Mouse (Mus musculus): ENCODE measurements around the gene Atp5g1. TPM values are rescaled to one million over a fixed set of nuclear protein-coding genes. Genes with fewer than 3 reads are reported as not detected.
A peak's percentile ranks its signal among the peaks of the same experiment; 100 is the strongest.
"Not testable (repeated sequence)": the region's sequence is repeated elsewhere in the genome, so short reads cannot be mapped to it uniquely, and the experiment has no call there.

Atp5g1 gene
- total RNA-seq (2014; fragmentation: Nextera tagmentation) (878 and 1,130 TPM in 2 replicates), total RNA-seq (2017) (87.7 and 137 TPM in 2 replicates)

DNA sequence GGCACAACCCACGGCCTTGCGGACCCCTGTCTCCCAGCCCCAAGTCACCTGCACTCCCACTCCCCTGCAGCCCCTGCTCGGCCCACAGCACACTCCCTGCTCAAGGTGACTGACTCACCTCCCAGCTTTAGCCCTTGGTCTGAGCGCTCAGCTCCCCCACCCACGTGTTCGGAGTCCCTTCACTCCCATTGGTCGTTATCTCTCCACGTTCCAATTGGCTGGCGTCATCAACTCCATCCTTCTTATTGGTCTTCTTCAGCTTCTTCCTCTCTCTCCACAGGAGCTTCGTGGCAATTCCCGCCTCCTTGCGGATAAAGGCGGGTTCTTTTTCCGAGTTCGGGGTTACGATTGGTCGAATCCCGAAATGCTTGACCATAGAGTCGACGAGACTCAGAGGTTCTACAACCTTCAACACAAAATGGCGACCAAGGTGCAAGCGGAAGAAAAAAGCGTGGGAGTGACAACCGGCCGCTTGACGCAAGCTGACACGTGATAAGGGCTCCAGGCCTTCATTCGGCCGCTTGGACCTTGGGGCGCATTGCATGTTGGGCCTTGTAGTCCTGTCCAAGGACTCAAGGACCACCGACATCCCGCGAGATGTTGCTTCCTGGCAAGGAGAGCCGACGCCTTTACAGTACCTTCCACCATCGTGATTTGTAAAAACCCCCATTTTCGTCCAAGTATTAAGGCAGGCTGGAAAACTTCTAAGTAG, at the start of gene Atp5g1:
TSS of gene Atp5g1 (minus strand) at position 162 of the 712 bp plus-strand sequence.
- ATAC-seq (replicated peaks; ENCODE audit: low FRiP score, low TSS enrichment, poor library complexity, severe bottlenecking), result peak; percentile 95

GRCm38 (mm10) chr11:96124052-96124914, 48.8 kb upstream of the Atp5g1 start:
- ATAC-seq (replicated peaks; ENCODE audit: low FRiP score, low TSS enrichment, poor library complexity, severe bottlenecking), result peak; percentile 83

DNA sequence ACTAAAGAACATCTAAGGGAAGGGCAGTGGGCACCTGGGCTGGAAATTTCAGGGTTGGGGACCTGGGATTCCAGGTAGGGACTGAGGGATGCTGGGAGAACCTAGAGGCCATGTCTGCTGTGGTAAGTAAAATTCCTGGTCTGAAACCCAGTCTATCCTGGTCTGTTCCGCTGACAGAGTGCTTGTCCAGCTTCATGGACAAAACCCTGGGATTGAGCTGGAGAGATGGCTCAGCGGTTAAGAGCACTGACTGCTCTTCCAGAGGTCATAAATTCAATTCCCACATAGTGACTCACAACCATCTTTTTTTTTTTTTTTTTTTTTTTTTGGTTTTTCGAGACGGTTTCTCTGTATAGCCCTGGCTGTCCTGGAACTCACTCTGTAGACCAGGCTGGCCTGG, 47.3 kb upstream of the Atp5g1 start:
- not testable (repeated sequence) for ATAC-seq (replicated peaks; ENCODE audit: low FRiP score, low TSS enrichment, poor library complexity, severe bottlenecking)

- no peak for ATAC-seq (replicated peaks; ENCODE audit: low FRiP score, low TSS enrichment, poor library complexity, severe bottlenecking)
These were observed 43.9 kb upstream of the Atp5g1 start for GRCm38 (mm10) chr11:96119401-96119800.

- ATAC-seq (replicated peaks; ENCODE audit: low FRiP score, low TSS enrichment, poor library complexity, severe bottlenecking), result not testable (repeated sequence)
These were observed 41.5 kb upstream of the Atp5g1 start for GRCm38 (mm10) chr11:96116925-96117324.

GRCm38 (mm10) chr11:96116116-96116515, 40.6 kb upstream of the Atp5g1 start:
- no peak for ATAC-seq (replicated peaks; ENCODE audit: low FRiP score, low TSS enrichment, poor library complexity, severe bottlenecking)

DNA sequence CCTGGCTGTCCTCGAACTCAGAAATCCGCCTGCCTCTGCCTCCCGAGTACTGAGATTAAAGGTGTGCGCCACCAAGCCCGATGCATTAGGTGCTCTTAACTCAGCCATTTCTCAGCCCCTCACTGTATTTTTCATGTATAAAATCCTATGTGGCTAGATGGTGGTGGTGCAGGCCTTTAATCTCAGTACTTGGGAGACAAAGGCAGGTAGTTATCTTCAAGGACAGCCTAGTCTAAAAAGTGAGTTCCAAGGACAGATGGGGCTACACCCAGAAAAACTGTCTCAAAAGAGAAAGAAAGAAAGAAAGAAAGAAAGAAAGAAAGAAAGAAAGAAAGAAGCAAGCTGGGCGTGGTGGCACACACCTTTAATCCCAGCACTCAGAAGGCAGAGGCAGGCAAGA, 39.9 kb upstream of the Atp5g1 start:
- ATAC-seq (replicated peaks; ENCODE audit: low FRiP score, low TSS enrichment, poor library complexity, severe bottlenecking), result no peak

DNA sequence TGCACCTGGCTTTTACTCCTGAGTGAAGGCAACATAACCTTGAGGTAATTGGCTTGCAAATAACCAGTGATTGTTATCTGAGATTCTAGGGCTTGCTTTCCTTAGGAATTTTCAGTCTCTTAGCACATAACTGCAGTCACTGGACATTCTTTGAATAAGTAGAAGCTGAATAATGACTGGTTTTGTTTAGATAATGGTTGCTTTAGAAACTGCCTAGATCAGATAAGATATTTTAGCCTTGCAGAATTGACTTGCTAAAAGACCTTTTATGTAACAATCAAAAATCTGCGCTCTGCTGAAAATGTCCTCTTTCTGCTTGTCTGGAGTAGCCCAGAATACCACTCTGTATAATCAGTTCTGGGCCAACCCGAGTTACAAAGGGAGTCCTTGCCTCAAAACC, 38.6 kb upstream of the Atp5g1 start:
- ATAC-seq (replicated peaks; ENCODE audit: low FRiP score, low TSS enrichment, poor library complexity, severe bottlenecking), result no peak

DNA sequence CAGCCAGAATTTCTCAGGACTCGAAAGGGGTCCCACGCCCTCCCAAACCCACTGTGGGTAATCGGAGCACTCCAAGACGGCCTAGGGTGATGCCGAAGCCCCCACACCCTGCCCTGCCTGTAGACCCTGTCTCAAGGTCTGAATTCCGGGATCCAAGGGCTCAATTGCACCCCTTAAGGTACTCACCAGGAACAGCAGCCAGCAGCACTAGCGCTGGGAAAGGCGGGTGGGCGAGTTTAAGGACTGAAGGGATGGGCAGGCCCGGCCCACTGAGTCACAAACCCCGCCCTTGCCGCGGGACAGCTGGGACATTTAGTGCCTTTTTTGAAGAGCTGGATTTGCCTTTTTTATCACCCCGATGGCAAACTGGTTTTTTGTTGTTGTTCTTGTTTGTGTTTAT, 36.3 kb upstream of the Atp5g1 start, which contains the start of gene Calcoco2:
TSS of gene Calcoco2 (minus strand) at position 214 of the 400 bp plus-strand sequence.
- no peak for ATAC-seq (replicated peaks; ENCODE audit: low FRiP score, low TSS enrichment, poor library complexity, severe bottlenecking)

DNA sequence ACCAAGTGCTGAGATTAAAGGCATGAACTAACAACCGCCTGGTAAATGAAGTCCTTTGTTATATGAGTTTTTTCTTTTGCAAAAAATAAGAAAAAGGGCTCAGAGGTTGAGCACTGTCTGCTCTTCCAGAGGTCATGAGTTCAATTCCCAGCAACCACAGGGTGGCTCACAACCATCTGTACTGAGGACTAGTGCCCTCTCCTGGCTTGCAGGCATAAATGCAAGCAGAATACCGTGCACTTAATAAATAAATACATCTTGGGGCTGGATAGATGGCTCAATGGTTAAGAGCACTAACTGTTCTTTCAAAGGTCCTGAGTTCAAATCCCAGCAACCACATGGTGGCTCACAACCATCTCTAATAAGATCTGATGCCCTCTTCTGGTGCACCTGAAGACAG, 35.5 kb upstream of the Atp5g1 start:
- ATAC-seq (replicated peaks; ENCODE audit: low FRiP score, low TSS enrichment, poor library complexity, severe bottlenecking), result not testable (repeated sequence)

DNA sequence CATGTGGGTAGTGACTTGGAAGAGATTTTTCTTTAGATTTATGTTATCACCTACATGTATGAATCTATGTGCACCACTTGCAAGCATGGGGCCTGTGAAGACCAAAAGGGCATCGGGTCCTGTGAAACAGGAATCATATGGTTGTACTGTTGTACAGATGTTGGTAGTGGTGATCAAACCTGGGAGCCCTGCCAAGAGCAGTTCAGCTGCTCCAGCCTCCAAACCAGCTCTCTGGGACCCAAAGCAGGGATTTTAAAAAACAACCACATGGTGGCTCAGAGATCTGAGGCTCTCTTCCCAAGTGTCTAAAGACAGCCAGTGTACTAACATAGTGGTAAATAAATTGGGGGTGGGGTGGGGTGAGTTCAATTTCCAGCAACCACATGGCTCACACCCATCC, 32.9 kb upstream of the Atp5g1 start:
- no peak for ATAC-seq (replicated peaks; ENCODE audit: low FRiP score, low TSS enrichment, poor library complexity, severe bottlenecking)

DNA sequence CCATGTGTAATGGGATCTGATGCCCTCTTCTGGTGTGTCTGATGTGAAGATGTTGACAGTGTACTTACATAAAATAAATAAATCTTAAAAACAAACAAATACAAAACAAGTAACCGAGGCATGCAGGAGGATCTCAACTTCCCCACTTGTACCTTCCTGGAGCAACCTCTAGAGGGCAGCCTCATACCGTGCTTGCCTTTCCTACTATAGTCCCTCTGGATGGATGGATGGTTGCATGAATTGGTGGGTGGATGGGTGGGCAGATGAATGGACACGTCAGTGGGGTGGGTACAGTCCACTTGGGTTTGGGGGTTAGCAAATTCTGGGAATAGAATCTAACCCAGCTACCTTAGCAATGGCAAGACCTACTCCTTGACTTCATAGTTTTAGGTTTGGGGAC, 17.9 kb upstream of the Atp5g1 start:
- ATAC-seq (replicated peaks; ENCODE audit: low FRiP score, low TSS enrichment, poor library complexity, severe bottlenecking), result peak; percentile 79

GRCm38 (mm10) chr11:96092674-96093291, 17.3 kb upstream of the Atp5g1 start:
- ATAC-seq (replicated peaks; ENCODE audit: low FRiP score, low TSS enrichment, poor library complexity, severe bottlenecking), result no peak

GRCm38 (mm10) chr11:96091073-96091472, 15.6 kb upstream of the Atp5g1 start:
- ATAC-seq (replicated peaks; ENCODE audit: low FRiP score, low TSS enrichment, poor library complexity, severe bottlenecking), result no peak

- no peak for ATAC-seq (replicated peaks; ENCODE audit: low FRiP score, low TSS enrichment, poor library complexity, severe bottlenecking)
These were observed 12.5 kb upstream of the Atp5g1 start for GRCm38 (mm10) chr11:96087981-96088380.

GRCm38 (mm10) chr11:96082682-96083081, 7.2 kb upstream of the Atp5g1 start:
- ATAC-seq (replicated peaks; ENCODE audit: low FRiP score, low TSS enrichment, poor library complexity, severe bottlenecking), result no peak

DNA sequence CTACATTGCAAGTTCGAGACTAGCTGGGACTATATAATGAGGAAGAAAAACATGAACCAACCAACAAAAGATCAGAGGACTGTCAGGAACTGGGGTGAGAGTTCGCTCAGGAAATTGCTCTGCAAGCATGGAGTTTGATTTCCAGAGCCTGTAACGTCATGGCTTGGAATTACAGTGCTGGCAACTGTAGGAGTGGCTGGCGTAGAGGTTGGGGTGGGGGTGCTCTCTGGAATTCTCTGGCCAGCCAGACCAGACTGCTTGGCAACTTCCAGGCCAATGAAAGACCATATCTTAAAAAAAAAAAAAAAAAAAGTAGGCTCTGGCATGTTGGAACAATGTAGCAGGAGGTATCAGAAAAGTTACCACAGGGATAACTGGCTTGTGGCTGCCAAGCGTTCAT, 5.3 kb upstream of the Atp5g1 start:
- no peak for ATAC-seq (replicated peaks; ENCODE audit: low FRiP score, low TSS enrichment, poor library complexity, severe bottlenecking)

GRCm38 (mm10) chr11:96076221-96077105, 993 bp upstream of the Atp5g1 start:
- no peak for ATAC-seq (replicated peaks; ENCODE audit: low FRiP score, low TSS enrichment, poor library complexity, severe bottlenecking)

DNA sequence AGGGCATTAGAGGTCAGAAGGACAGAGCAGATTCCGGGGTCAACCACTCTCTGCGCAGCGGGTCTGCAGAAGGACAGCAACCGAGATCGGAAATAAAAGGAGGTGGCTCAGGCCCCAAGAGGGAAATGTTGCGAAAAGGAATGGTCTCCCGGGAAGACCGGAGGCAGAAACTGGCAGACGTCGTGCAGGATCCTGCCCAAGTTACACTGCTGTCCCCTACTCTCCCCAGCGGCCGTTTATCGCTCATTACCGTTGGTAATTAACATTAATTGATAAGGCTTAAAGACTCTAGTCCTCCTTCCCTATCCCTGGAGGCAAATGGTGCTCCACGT, 327 bp downstream of the Atp5g1 start:
- no peak for ATAC-seq (replicated peaks; ENCODE audit: low FRiP score, low TSS enrichment, poor library complexity, severe bottlenecking)

Measured in megakaryocyte-erythroid progenitor cell, adult 5-6 weeks (primary cell).